In genomic region chr16:5374818-5375605, GRCm38 (mm10) we compare ENCODE assay signal across 15 mouse cellular contexts.
DNase-seq lines count a peak whose midpoint lies in the region; ATAC-seq lines count a peak whose summit lies in the region.
"Had no signal": no experiment of that assay in that cellular context is flagged by ENCODE, and none has a peak within 500 bp of the region (broad histone marks: within the 10 kb centered on the region; RNA-seq: fewer than 3 reads in every experiment).

No protein-coding gene starts in this region.

- ATAC-seq in heart, embryonic 12.5 days (ENCODE audit: insufficient number of reproducible peaks, low FRiP score) = no peak
- ATAC-seq: forebrain, embryonic 13.5 days; intestine, embryonic 15.5 days; Patski had no signal

- H3K4me1 ChIP-seq in heart, embryonic 12.5 days (replicated peaks) = no peaks in the 10 kb centered on the region
- peaks cover 10% of the 10 kb centered on the region for H3K4me1 ChIP-seq in embryonic facial prominence, embryonic 10.5 days
- H3K4me1 ChIP-seq: forebrain, embryonic 13.5 days; intestine, embryonic 15.5 days had no signal

- 31% methylated on average over 6 of the region's 6 CpGs for WGBS in heart, embryonic 12.5 days
- WGBS in embryonic facial prominence, embryonic 10.5 days = 41% methylated on average over 6 of the region's 6 CpGs

- DNase-seq in heart, adult 11 months = peak; percentile 64
- peak; percentile 63 for DNase-seq in CD4-positive helper T cell, adult 2 months (ENCODE audit: low read depth, low spot score)
- DNase-seq in embryonic facial prominence, embryonic 10.5 days (ENCODE audit: low spot score) = peak; percentile 15
- DNase-seq in kidney, postnatal 10 days = peak; percentile 25
- no peak for DNase-seq in lung, postnatal 36 days
- DNase-seq in retina, embryonic 14.5 days (ENCODE audit: low spot score) = no peak
- DNase-seq in natural killer cell, adult 2 months (ENCODE audit: low spot score in 2 of 2) = no peak
- DNase-seq: cerebellum, adult 2 months; thymus, adult 2 months had no signal

- H3K9me3 ChIP-seq in heart, embryonic 12.5 days (replicated peaks) = no peaks in the 10 kb centered on the region
- no peaks in the 10 kb centered on the region for H3K9me3 ChIP-seq in embryonic facial prominence, embryonic 10.5 days
- H3K9me3 ChIP-seq: embryonic facial prominence, embryonic 13.5 days; forebrain, embryonic 13.5 days; intestine, embryonic 15.5 days had no signal

- H3K36me3 ChIP-seq in heart, embryonic 12.5 days = no peaks in the 10 kb centered on the region
- no peaks in the 10 kb centered on the region for H3K36me3 ChIP-seq in embryonic facial prominence, embryonic 10.5 days (replicated peaks)
- H3K36me3 ChIP-seq: embryonic facial prominence, embryonic 13.5 days; intestine, embryonic 15.5 days had no signal

- no peak overlapping the region for H3K4me2 ChIP-seq in heart, embryonic 12.5 days
- H3K4me2 ChIP-seq: embryonic facial prominence, embryonic 13.5 days; forebrain, embryonic 13.5 days; intestine, embryonic 15.5 days; liver, embryonic 11.5 days had no signal

- no peak overlapping the region for H3K27ac ChIP-seq in heart, embryonic 12.5 days (ENCODE audit: poor library complexity, severe bottlenecking)
- H3K27ac ChIP-seq in embryonic facial prominence, embryonic 10.5 days (replicated peaks) = 0 out of 2 replicates have a peak overlapping the region, but pooled peaks have one; percentile 30
- H3K27ac ChIP-seq: embryonic facial prominence, embryonic 13.5 days; forebrain, embryonic 13.5 days; intestine, embryonic 15.5 days had no signal

- no peak overlapping the region for H3K4me3 ChIP-seq in heart, embryonic 12.5 days
- no peak overlapping the region for H3K4me3 ChIP-seq in embryonic facial prominence, embryonic 10.5 days
- H3K4me3 ChIP-seq: embryonic facial prominence, embryonic 13.5 days; forebrain, embryonic 13.5 days; intestine, embryonic 15.5 days had no signal

- H3K27me3 ChIP-seq in heart, embryonic 12.5 days (replicated peaks) = no peaks in the 10 kb centered on the region
- H3K27me3 ChIP-seq in embryonic facial prominence, embryonic 10.5 days (replicated peaks; ENCODE audit: low read depth, poor library complexity, severe bottlenecking) = no peaks in the 10 kb centered on the region
- H3K27me3 ChIP-seq: embryonic facial prominence, embryonic 13.5 days; forebrain, embryonic 13.5 days; intestine, embryonic 15.5 days had no signal

- no peak overlapping the region for H3K9ac ChIP-seq in heart, embryonic 12.5 days
- H3K9ac ChIP-seq: embryonic facial prominence, embryonic 13.5 days; forebrain, embryonic 13.5 days; intestine, embryonic 15.5 days had no signal

Comparison
In these comparisons a context has a peak if more than half of its experiments do, and no peak if none do; other contexts are left out.
1. DNase-seq: peak in heart, adult 11 months (single experiment), CD4-positive helper T cell, adult 2 months (single experiment), embryonic facial prominence, embryonic 10.5 days (single experiment) and kidney, postnatal 10 days (single experiment); none in lung, postnatal 36 days (single experiment), retina, embryonic 14.5 days (single experiment) and natural killer cell, adult 2 months (0 of 2).